Mouse (Mus musculus) cerebellum, adult 11-12 months (tissue): ENCODE results near the gene Ndnf.

Experiments used
- DNase-seq: peaks from one replicate; pipeline ENCODE4 v3.0.0; 2022

Ndnf gene

DNA sequence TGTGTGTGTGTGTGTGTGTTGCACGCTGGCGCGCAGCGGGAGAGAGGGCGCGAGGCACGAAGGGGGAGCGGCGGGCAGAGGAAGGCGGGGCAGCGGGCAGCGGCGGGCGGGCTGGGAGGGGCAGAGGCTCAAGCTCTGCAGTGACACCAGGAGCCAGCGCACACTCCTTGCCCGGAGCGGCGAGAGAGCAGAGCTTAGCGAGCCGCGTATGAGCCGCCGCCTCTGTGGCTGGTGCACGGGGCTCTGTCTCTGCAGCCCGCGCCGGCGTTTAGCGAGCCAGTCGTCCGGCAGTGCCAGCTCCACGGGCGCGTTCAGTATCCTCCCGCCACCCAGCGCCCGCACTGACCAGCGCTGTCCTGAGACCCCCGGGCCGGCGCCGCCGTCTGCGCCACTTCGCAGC, at the start of gene Ndnf:
Gene Ndnf, plus strand, starts transcription at position 140 of the 400 bp plus-strand sequence.
- peak; percentile 9 for DNase-seq

DNA sequence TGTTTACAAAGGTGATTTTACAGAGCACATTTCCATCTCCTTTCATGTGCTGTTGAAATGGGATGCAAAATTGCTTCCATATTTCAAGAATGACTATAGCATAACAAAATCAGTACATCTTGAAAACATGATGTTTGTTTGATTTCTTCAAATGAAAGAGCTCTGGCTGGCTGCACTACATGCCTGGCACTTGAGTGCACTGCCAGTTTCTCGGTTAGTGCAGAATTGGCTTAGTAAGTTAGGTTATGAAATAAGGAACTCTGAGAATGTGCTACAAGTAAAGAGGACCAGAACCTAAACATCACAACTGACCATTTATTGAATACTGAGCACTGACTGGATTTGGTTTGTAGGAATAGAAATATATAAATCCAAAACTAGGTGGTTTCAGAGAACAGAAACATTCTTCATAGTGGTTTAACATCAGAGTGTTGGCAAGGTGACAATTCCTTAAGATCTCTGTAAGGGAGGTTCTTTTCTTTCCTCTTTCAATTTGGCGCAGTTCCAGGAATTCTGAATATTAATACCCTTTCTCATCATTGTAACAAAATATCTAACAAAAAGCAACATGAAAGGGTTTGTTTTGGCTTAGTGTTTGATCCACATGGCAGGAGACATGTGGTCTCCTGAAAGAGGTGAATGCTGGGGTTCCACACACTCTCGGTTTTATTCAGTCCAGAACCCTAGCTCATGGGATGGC, 48.2 kb upstream of the Ndnf start:
- DNase-seq, result no peak

DNA sequence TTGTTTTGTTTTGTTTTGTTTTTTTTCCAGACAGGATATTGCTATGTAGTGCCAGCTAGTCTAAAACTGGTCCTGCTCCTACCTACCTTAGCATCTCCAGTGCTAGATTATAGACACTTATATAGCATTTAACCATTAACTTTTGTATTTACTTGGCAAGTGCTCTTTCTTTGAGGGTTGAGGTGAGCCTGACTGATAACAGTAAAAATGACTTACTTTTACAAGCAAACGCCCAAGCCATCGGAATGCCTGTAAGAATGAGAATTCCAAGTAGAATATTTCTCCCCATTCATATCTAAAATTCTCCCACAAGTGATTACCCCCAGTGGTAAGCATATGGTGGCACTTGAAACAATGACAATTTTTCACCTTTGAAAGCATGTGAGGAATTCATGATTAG, 40.8 kb upstream of the Ndnf start:
- no peak for DNase-seq

DNA sequence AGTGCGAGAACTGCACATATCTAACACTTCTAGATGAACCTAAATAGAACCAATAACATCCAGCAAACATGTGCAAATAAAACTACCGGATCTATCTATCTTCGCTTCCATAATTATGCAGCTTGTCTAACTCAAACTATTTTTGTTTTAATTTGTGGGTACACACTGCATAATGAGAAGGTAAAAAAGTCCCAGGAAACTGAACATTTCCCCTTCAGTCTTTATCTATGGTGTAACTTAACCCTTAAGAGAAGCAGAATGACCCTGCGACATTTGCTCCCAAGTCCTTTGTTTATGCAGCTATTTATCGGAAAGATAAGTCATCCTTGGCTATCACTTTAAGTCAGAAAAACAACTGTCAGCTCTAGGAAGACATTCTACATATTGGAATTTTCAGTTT, 39.2 kb upstream of the Ndnf start:
- DNase-seq, result no peak

DNA sequence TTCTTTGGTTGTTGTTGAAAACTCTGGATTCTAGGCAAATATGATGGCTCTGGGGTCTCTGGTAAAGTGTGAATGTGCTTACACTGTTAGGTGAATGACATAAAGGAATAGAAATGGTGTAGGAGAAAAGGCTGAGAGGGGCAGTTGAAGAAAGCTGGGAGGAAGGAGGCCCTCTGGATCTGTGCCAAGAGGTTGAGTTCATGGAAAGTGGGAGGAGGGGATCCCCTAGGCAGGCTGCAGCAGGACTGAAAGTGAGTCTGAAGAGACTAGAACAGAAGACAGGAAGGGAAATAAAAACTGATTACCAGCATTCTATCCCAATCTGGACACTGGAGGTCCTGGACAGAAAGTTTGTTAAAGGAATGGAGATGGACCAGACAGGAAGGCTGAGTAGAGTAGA, 29.0 kb upstream of the Ndnf start:
- DNase-seq, result no peak

DNA sequence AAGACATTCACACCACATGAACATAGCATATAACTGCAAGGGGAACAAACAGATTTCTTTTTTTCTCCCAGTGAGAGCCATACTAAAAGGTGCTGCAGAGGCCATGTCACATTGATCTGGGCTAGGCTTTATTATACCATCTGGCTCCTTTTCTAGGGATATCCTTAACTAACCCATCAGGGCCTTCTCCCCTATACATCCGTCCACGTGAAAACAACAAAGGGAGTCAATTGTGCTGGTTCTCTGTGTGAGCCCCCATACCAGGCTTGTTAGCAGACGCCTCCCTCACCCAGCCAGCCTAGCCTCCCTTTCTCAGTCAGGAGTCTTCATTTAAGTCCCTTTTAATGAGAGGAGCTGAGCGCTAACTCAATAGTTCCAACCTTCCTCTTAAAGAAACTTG, 27.3 kb upstream of the Ndnf start:
- DNase-seq, result no peak

DNA sequence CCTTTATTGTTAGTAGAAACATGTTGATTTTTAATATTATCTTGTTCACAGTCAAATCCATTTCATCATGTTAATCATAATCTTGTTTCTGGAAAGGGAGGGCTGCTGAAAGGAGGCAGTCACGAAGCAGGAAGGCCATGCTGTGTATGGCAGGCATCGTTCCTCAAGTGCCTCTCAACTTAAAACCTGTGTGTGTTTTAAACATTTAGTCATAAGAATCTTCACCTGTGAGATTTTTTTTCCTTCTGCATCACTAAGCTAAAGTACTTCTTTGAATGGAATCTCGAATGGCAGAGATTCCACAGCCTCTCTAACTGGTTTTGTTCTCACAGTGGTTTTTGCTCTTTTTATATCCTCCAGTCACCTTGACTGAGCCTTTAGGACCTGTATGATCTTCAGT, 25.0 kb upstream of the Ndnf start:
- no peak for DNase-seq

DNA sequence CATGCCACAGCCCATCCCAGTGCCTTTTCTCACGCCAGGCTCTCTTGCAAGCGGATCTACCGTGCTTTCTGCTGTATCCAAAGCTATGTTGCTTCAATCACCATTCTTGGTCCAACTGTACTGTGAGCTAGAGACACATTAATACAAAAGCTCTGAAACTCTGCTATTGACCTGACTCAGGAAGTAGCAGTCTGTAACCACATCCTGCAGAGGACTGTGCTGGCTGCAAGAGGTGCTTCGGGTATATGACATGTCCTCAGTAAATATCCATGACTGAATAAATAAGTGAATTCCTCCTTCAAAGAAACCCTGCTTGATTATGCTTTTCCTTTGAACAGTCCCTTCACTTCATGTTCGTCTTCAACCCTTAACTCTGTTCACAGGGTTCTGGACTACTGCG, 23.7 kb upstream of the Ndnf start:
- no peak for DNase-seq

DNA sequence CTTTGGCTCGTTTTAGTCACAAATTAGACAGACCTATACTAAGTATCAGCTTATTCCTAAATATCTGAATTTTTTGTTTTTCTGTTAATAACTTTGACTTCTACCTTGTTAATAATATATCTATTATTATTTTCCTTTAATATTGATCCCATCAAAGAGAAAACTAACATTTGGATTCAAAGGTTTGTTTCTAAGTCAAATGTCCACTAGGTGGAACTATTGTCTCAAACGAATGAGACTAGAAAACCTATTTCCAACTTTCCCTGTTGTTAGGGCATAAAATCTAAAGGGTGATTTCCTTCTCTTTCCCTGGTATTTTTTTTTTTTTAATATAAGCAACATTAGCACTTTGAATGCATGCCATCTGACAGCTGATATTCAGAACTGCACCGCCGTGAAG, 20.0 kb upstream of the Ndnf start:
- DNase-seq, result no peak

DNA sequence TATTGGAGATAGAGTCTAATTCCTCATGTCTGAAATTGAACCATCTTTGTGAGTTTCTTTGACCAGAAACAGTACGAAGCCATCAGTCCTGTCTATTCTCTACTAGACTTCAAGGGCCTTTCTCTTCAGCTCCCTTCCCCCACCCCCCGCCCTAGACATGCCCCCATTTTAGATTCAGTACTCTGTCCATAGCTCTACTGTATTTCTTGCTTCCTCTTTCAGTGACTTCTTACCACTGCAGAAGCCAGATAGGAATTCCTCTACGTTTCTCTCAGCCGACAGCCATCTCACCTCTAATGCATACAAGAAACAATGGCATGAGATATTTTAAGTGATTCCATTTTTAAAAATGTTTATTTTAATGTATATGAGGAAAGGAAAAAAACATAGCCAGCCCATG, 10.1 kb upstream of the Ndnf start:
- DNase-seq, result no peak

DNA sequence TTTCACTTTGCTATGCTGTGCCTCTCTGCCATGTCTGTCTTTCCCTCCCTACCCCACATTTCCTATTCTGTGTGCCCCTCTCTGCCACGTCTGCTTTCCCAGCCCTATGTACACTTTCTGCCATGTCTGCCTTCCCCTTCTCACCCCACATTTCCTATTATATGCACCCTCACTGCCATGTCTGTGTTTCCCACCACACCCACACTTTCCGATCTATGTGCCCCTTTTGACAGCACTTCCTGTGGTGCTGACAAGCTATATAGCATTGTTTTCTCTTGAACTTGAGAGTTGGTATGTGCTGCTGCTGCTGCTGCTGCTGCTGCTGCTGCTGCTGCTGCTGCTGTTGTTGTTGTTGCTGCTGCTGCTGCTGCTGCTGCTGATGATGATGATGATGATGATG, 9.3 kb upstream of the Ndnf start:
- DNase-seq, result no peak

DNA sequence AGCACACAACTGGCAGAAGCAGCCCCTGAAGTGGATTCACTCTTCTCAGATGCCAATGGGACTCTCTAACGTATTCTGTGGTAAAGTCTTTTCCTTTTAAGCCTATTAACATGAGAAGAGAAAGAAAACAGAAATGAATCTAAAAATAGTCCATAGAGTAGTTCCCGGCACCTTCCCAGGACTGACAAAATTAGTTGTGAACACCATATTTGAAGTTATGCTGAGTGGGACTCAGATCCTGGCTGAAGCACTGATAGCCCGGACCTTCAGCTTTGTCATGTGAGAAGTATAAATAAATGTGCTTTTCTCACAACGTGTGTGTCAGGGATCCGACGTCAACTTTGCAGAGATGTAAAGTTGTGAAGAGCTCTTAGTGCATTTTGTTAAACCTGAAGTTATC, 7.4 kb upstream of the Ndnf start:
- no peak for DNase-seq

DNA sequence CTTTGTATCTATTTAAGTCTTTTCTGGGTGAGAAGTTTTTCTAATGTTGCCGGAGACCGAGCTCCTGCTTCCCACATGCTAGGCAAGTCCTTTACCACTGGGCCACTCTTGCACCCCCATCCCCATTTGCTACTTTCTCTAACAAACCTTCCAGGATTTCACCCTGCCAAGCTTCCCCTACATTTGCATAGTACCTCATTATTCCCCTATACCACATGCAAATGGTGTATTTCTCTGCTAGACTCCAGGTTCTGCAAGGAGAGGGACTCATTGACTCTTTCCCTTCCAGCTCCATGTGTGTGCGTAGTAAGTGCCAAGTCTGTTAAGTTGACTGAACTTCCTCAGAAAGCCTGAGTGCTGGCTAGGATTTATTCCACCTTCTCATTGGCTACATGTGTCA, 5.1 kb upstream of the Ndnf start:
- DNase-seq, result no peak

DNA sequence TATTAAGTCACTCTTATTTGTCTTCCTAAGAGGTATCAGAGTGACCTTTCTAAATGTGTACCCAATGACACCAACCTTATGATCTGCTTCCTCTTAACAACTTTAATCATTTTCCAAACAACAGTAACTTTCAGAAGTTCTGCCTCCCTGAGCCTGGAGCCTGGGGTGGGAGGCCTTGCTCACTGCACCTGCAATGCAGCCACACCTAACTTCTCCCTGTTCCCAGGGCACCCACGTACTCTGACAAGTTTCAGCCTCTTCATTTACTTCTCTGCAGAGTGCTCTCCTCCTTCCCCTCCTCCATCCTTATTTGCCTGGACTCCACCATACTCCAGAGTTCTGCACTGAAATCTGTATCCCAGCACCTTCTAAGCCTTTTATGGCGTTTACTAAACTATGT, 1.4 kb upstream of the Ndnf start:
- no peak for DNase-seq

DNA sequence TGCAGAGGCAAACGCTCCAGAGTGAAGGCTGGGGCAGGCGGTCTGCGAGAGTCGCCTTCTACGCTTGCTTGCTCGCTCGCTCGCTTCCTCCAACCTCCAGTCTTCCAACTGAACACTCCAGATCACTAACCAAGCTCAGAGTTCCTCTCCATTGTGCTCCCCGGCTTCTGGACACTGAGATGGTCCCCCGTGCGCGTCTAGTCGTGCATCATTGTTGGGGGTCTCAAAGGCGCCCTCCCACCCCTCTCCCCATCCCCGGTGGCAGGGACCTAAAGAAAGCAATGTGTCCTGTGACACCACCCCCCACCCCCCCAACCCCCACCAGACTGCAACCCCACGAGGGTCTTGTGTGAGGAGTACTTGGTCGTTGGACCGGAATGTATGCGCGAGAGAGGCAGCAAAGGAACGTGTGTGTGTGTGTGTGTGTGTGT, 394 bp upstream of the Ndnf start:
- DNase-seq, result no peak

DNA sequence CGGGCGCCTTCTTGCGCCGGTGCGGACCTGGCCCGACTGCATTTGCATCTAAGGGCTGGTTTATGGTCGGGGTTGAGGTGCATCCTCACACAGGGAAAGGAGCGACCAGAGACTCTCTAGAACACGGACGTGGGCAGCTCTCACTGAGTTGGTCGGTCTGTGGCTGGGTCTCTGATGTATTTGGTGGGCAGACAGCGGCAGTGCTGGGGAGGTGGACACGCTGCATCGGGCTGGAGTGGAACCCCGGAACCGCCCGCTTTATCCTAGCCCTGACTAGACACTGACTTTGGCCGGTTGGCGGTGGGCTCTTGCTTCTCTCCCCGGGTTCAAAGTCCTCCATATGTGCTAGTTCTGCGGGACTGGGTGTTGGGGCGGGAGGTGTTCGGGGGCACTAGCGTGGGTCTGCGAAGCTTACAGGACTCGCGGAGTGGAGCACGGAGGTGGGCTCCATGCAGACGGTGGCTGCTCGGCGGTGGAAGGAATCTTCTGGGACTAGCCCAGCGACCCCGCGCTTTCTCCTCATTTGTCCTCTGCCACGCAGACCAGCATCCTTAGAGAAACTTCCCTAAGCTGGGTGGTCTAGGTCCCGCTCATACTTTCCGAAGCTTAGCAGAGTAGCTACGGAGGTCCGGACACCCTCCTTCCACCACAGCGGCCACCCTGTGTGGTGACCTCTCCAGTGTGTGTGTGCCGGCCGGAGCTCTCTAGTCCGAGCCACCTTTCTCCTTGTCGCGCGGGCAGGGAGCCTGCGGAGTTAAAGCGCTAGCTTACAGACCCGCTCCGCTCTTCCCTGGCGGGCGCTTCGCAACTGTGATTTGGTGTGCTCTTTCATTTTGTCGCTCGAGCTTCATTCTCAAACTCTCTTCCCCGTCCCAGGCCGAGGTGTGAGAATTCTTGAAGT, 991 bp downstream of the Ndnf start:
- DNase-seq, result no peak

DNA sequence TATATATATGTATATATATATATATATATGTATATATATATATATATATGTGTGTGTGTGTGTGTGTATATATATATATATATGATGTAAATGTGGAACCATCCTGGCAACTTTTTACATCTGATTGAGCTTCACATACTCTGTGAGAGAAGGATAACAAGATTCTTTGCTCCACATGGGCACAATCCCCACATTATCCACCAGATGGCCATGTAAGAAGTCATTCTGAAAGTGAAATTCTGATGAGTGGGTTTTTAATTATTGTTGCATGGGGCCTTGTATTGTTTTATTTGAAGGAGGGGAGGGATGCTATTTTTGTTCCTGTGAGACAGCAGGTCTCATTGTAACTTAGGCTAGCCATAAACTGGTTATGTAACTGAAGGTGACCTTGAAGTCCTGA, 22.5 kb downstream of the Ndnf start:
- no peak for DNase-seq

DNA sequence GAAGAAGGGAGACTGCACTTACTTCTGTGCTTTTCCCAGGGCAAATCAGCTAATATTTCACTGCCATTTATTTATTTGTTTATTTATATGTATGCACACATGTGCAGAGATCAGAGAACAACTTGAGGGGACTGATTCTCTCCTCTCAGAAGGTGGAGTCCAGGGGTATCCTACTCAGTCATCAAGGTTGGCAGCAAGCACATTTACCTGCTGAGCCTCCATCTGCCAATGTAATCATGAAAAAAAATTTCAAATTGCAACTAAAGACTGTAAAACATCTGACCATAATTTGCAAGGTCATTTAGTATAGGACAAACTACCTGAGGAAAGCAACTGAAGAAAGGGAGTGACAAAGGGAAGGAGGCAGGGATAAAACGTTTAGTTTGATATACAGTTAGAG, 49.3 kb downstream of the Ndnf start:
- DNase-seq, result no peak

DNA sequence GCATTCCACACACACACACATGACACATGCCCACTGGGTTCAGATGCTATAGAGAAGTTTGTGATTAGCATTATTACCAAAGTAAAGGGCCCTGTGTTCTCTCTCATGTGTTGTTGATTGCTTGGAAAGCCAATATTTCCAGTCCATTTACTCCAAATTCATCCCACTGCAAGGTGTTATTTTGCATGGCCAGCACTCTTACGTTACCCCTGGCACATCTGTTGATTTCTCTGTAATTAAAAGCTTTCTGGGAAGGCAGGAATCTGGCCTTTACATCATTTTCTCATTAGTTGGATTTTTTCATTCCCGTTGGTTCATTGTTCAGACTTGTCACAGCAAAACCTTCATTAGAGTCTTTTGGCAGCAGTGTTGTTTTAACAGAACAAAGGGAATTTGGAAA, 54.3 kb downstream of the Ndnf start:
- DNase-seq, result no peak

DNA sequence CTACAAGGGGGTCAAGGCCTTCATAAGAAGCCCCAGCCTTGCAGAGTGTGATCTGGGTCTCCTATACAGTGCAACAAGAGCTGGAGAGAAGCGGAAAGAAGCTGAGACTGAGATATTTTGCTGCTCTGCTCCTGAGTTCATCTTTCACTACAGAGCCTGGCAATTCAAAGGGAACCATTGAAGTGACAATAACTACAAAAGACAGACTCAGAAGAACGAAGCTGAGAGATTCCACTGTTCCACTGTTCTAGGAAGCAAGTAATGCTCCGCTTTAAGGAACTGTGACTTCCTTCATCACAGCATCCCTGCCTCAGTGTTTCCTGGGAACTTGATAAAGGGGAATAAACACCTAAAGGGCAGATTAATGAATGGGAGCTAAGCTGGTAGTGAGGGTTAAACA, 56.9 kb downstream of the Ndnf start:
- DNase-seq, result no peak

DNA sequence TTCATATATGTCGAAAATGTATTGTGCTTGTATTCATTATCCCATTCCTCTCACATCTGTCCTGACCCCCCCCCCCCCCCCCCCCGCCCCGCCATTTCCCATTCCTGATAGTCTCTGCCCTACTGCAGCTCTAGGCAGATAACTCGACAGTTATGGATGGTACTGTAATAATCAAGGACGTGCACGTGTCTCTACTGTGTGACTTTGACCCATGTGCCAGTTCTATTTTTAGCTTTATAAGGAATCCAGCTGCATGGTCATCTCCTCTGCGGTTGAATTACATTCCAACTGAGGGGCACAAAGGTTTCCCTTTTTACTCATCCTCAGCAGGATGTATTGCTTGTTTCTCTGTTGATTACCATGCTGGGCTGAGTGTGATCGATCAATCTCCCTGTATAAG, 68.1 kb downstream of the Ndnf start:
- no peak for DNase-seq

DNA sequence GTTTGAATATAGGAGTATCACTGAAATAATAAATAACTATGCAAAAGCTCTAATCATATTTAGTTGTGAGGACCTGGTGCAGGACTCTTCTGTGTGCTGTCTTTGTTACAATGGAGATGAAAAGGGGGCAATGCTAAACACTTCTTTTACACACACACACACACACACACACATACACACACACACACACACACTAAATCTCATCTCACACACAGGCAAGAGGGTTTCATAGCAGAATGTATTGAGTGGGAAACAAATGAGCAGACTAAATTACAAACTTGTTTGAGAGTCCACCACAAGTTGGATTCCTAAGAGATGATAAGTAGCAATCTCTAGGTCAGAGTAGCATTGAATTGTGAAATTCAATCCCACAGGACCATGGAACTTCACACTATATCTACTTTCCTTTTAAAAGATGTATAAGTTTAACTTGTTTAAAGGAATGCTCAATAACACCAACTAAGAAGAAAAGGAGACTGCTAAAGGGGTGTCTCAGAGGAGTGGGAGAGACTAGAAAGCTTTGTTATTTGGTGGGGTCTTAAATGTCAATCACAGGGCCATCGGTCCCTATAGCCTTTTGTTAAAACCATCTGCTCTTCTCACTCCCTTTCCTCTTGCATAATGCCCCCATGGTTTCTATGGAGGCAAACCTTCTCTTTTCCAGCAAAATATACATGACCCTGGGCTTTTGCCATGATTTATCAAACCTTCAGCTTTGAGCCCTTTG, 71.9 kb downstream of the Ndnf start:
- no peak for DNase-seq

DNA sequence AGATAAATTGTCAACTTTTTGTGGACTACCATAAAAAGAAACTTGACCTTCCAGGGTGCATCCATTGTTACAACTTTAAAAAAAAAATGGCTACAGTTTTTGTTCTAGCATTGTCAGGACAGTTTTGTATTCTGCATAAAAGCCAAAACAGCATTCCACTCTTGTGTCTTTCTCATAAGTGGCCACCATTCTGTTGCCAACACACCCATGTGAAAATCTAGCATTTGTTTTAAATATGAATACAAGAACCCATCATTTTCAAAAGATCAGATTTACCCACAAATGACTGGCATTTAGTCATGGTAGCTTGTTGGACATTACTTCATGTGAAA, 72.4 kb downstream of the Ndnf start:
- no peak for DNase-seq

DNA sequence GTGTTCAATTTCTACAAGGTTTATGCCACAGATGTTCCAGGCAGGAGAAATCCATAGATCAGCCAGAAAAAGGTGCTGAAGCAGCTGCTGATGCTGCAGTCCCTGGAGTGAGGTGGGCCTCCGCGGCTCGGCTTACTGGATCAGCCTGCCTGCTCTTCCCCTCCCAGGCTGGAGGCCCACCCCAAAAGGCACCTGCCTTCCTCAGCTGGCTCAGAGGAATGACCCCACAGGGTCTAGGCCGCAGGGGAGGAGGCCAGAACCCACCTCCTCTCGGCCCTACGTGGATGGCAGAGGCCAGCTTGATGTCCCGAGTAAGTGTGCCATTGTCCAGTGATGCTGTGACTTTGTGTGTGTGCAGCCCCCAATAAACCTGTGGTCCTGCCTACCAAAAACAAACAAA, 86.8 kb downstream of the Ndnf start:
- no peak for DNase-seq
